Mouse (Mus musculus): ENCODE measurements around the gene Mrrf. TPM values are rescaled to one million over a fixed set of nuclear protein-coding genes. Genes with fewer than 3 reads are reported as not detected.
"Not testable (repeated sequence)": the region's sequence is repeated elsewhere in the genome, so short reads cannot be mapped to it uniquely, and the experiment has no call there.

Gene Mrrf
- polyA plus RNA-seq, 1 experiment from 2014 or later = 33.7 TPM

- Histone ChIP-seq H3K4me1 (ENCODE audit: control insufficient read depth, insufficient read depth, low read length) (no peaks in the 10 kb centered on the region; the same call in 1 of the 2 replicates), H3K27ac (ENCODE audit: low read depth, low read length) (peak overlapping the region; percentile 65; the same call in 1 of the 2 replicates), H3K4me3 (ENCODE audit: low read length) (no peak overlapping the region), H3K9me3 (ENCODE audit: control insufficient read depth, low read length) (no peaks in the 10 kb centered on the region), H3K27me3 (ENCODE audit: control insufficient read depth, insufficient read depth, low read length) (no peaks in the 10 kb centered on the region), H3K9ac (ENCODE audit: low read depth, low read length) (peak overlapping the region; percentile 23; the same call in 1 of the 2 replicates), H3K36me3 (ENCODE audit: control insufficient read depth, insufficient read depth, low read length) (0 out of 2 replicates have a peak, but pooled peaks cover 1% of the 10 kb centered on the region), H3K4me2 (replicated peaks; ENCODE audit: low read depth, low read length) (no peak overlapping the region)
- ATAC-seq (ENCODE audit: low FRiP score, low TSS enrichment) = no peak
- 46% methylated on average over 6 of the region's 6 CpGs for WGBS
These were observed 48.7 kb downstream of the Mrrf start for GRCm38 (mm10) chr2:36184876-36185275.

- not testable (repeated sequence) for H3K27me3 ChIP-seq (ENCODE audit: control insufficient read depth, insufficient read depth, low read length); ATAC-seq (ENCODE audit: low FRiP score, low TSS enrichment); H3K36me3 ChIP-seq (ENCODE audit: control insufficient read depth, insufficient read depth, low read length); H3K4me3 ChIP-seq (ENCODE audit: low read length); H3K9me3 ChIP-seq (ENCODE audit: control insufficient read depth, low read length); H3K4me1 ChIP-seq (ENCODE audit: control insufficient read depth, insufficient read depth, low read length); H3K9ac ChIP-seq (ENCODE audit: low read depth, low read length); H3K27ac ChIP-seq (ENCODE audit: low read depth, low read length); H3K4me2 ChIP-seq (replicated peaks; ENCODE audit: low read depth, low read length)
- WGBS = 54% methylated on average over 6 of the region's 6 CpGs
These were observed 53.0 kb downstream of the Mrrf start for GRCm38 (mm10) chr2:36189200-36189599.

- WGBS = 34% methylated on average over 12 of the region's 12 CpGs
- H3K27ac ChIP-seq (ENCODE audit: low read depth, low read length) = no peak overlapping the region
- H3K36me3 ChIP-seq (ENCODE audit: control insufficient read depth, insufficient read depth, low read length) = no peaks in the 10 kb centered on the region
- no peaks in the 10 kb centered on the region for H3K27me3 ChIP-seq (ENCODE audit: control insufficient read depth, insufficient read depth, low read length)
- peak; percentile 68; the same call in 1 of the 2 replicates for ATAC-seq (ENCODE audit: low FRiP score, low TSS enrichment)
- no peak overlapping the region for H3K4me2 ChIP-seq (replicated peaks; ENCODE audit: low read depth, low read length)
- peaks cover 5% of the 10 kb centered on the region; the same call in 1 of the 2 replicates for H3K4me1 ChIP-seq (ENCODE audit: control insufficient read depth, insufficient read depth, low read length)
- H3K9ac ChIP-seq (ENCODE audit: low read depth, low read length) = no peak overlapping the region
- no peaks in the 10 kb centered on the region for H3K9me3 ChIP-seq (ENCODE audit: control insufficient read depth, low read length)
- no peak overlapping the region for H3K4me3 ChIP-seq (ENCODE audit: low read length)
These were observed 55.1 kb downstream of the Mrrf start for GRCm38 (mm10) chr2:36191098-36191941.

- Histone ChIP-seq H3K4me3 (ENCODE audit: low read length) (no peak overlapping the region), H3K9ac (ENCODE audit: low read depth, low read length) (no peak overlapping the region), H3K36me3 (ENCODE audit: control insufficient read depth, insufficient read depth, low read length) (no peaks in the 10 kb centered on the region), H3K9me3 (ENCODE audit: control insufficient read depth, low read length) (no peaks in the 10 kb centered on the region), H3K27me3 (ENCODE audit: control insufficient read depth, insufficient read depth, low read length) (peaks cover 20% of the 10 kb centered on the region), H3K27ac (ENCODE audit: low read depth, low read length) (no peak overlapping the region), H3K4me1 (ENCODE audit: control insufficient read depth, insufficient read depth, low read length) (no peaks in the 10 kb centered on the region), H3K4me2 (replicated peaks; ENCODE audit: low read depth, low read length) (no peak overlapping the region)
- WGBS = 72% methylated on average over 3 of the region's 3 CpGs
- no peak for ATAC-seq (ENCODE audit: low FRiP score, low TSS enrichment)
These were observed 60.8 kb downstream of the Mrrf start for GRCm38 (mm10) chr2:36197021-36197420.

GRCm38 (mm10) chr2:36197919-36198881, 62.0 kb downstream of the Mrrf start:
- WGBS = 20% methylated on average over 20 of the region's 20 CpGs
- H3K4me2 ChIP-seq (replicated peaks; ENCODE audit: low read depth, low read length) = peak overlapping the region; percentile 26; the same call in 1 of the 2 replicates
- H3K27me3 ChIP-seq (ENCODE audit: control insufficient read depth, insufficient read depth, low read length) = peaks cover 32% of the 10 kb centered on the region
- no peak overlapping the region for H3K27ac ChIP-seq (ENCODE audit: low read depth, low read length)
- H3K9me3 ChIP-seq (ENCODE audit: control insufficient read depth, low read length) = no peaks in the 10 kb centered on the region
- H3K36me3 ChIP-seq (ENCODE audit: control insufficient read depth, insufficient read depth, low read length) = no peaks in the 10 kb centered on the region
- H3K9ac ChIP-seq (ENCODE audit: low read depth, low read length) = no peak overlapping the region
- no peaks in the 10 kb centered on the region for H3K4me1 ChIP-seq (ENCODE audit: control insufficient read depth, insufficient read depth, low read length)
- H3K4me3 ChIP-seq (ENCODE audit: low read length) = no peak overlapping the region
- ATAC-seq (ENCODE audit: low FRiP score, low TSS enrichment) = peak; percentile 73

- no peak for ATAC-seq (ENCODE audit: low FRiP score, low TSS enrichment)
- 0 out of 2 replicates have a peak, but pooled peaks cover 3% of the 10 kb centered on the region for H3K4me1 ChIP-seq (ENCODE audit: control insufficient read depth, insufficient read depth, low read length)
- peaks cover 37% of the 10 kb centered on the region for H3K27me3 ChIP-seq (ENCODE audit: control insufficient read depth, insufficient read depth, low read length)
- no peak overlapping the region for H3K4me3 ChIP-seq (ENCODE audit: low read length)
- no peaks in the 10 kb centered on the region for H3K9me3 ChIP-seq (ENCODE audit: control insufficient read depth, low read length)
- no peaks in the 10 kb centered on the region for H3K36me3 ChIP-seq (ENCODE audit: control insufficient read depth, insufficient read depth, low read length)
- no peak overlapping the region for H3K27ac ChIP-seq (ENCODE audit: low read depth, low read length)
- H3K9ac ChIP-seq (ENCODE audit: low read depth, low read length) = no peak overlapping the region
- H3K4me2 ChIP-seq (replicated peaks; ENCODE audit: low read depth, low read length) = peak overlapping the region; percentile 26; the same call in 1 of the 2 replicates
- 12% methylated on average over 3 of the region's 3 CpGs for WGBS
These were observed 62.7 kb downstream of the Mrrf start for GRCm38 (mm10) chr2:36198882-36199262.

- Histone ChIP-seq H3K36me3 (ENCODE audit: control insufficient read depth, insufficient read depth, low read length) (no peaks in the 10 kb centered on the region), H3K4me1 (ENCODE audit: control insufficient read depth, insufficient read depth, low read length) (0 out of 2 replicates have a peak, but pooled peaks cover 3% of the 10 kb centered on the region), H3K4me2 (replicated peaks; ENCODE audit: low read depth, low read length) (no peak overlapping the region), H3K4me3 (ENCODE audit: low read length) (no peak overlapping the region), H3K27me3 (ENCODE audit: control insufficient read depth, insufficient read depth, low read length) (peaks cover 45% of the 10 kb centered on the region), H3K9me3 (ENCODE audit: control insufficient read depth, low read length) (no peaks in the 10 kb centered on the region), H3K27ac (ENCODE audit: low read depth, low read length) (no peak overlapping the region), H3K9ac (ENCODE audit: low read depth, low read length) (no peak overlapping the region)
- no peak for ATAC-seq (ENCODE audit: low FRiP score, low TSS enrichment)
- WGBS = 82% methylated on average over 2 of the region's 2 CpGs
These were observed 64.6 kb downstream of the Mrrf start for GRCm38 (mm10) chr2:36200813-36201212.

GRCm38 (mm10) chr2:36201756-36202610, 65.8 kb downstream of the Mrrf start:
- Histone ChIP-seq H3K27ac (ENCODE audit: low read depth, low read length) (no peak overlapping the region), H3K27me3 (ENCODE audit: control insufficient read depth, insufficient read depth, low read length) (peaks cover 45% of the 10 kb centered on the region), H3K36me3 (ENCODE audit: control insufficient read depth, insufficient read depth, low read length) (no peaks in the 10 kb centered on the region), H3K4me1 (ENCODE audit: control insufficient read depth, insufficient read depth, low read length) (0 out of 2 replicates have a peak, but pooled peaks cover 3% of the 10 kb centered on the region), H3K9me3 (ENCODE audit: control insufficient read depth, low read length) (no peaks in the 10 kb centered on the region), H3K4me2 (replicated peaks; ENCODE audit: low read depth, low read length) (0 out of 2 replicates have a peak overlapping the region, but pooled peaks have one; percentile 10), H3K9ac (ENCODE audit: low read depth, low read length) (no peak overlapping the region), H3K4me3 (ENCODE audit: low read length) (no peak overlapping the region)
- ATAC-seq (ENCODE audit: low FRiP score, low TSS enrichment) = no peak
- 24% methylated on average over 18 of the region's 18 CpGs for WGBS

Measured in kidney, embryonic 14.5 days (tissue).